Mouse (Mus musculus) MEL (cell line): Measurements from ENCODE around the gene Cdc27. TPM values are rescaled to one million over a fixed set of nuclear protein-coding genes. Genes with fewer than 3 reads are reported as not detected.
"Not testable (repeated sequence)": the region's sequence is repeated elsewhere in the genome, so short reads cannot be mapped to it uniquely, and the experiment has no call there.

Source experiments
- DNase-seq: peaks from one replicate; pipeline ENCODE4 v3.0.0; 2011; ENCODE audit warnings: low read depth, low spot score
- H3K27ac ChIP-seq: 2 replicates; pipeline ENCODE4 v1.5.1; 2012; ENCODE audit warnings: low read depth, mild to moderate bottlenecking, control low read depth, low read length, moderate library complexity; ENCODE audit not compliant: control insufficient read depth
- H3K27me3 ChIP-seq, 2 experiments: fragments of 150-350 bp in 1 of 2; sonication (generic) in 1 of 2; 2 replicates each; pipeline ENCODE4 v1.6.1; 2012; ENCODE audit warnings: low read length in 2 of 2, mild to moderate bottlenecking in 2 of 2, improper control_type of control experiment in 1 of 2, moderate library complexity in 1 of 2; ENCODE audit not compliant: insufficient read depth in 2 of 2, control insufficient read depth in 1 of 2
- H3K36me3 ChIP-seq, 2 experiments: 2 replicates each; pipeline ENCODE4 v1.6.1; 2012 to 2014; ENCODE audit warnings: low read length in 2 of 2, improper control_type of control experiment in 1 of 2, inconsistent platforms in 1 of 2, mild to moderate bottlenecking in 1 of 2; ENCODE audit not compliant: insufficient read depth in 2 of 2, control insufficient read depth in 1 of 2
- H3K4me1 ChIP-seq, 2 experiments: fragments of 150-350 bp in 1 of 2; sonication (generic) in 1 of 2; 2 replicates each; pipeline ENCODE4 v1.6.1; 2012; ENCODE audit warnings: low read length in 2 of 2, improper control_type of control experiment in 1 of 2, mild to moderate bottlenecking in 1 of 2; ENCODE audit not compliant: insufficient read depth in 2 of 2, control insufficient read depth in 1 of 2
- H3K4me3 ChIP-seq, 2 experiments: fragments of 150-350 bp in 1 of 2; sonication (generic) in 1 of 2; 2 replicates each; pipeline ENCODE4 v1.5.1; 2012; ENCODE audit warnings: low read depth in 2 of 2, low read length in 2 of 2, mild to moderate bottlenecking in 2 of 2, moderate library complexity in 2 of 2, control low read depth in 1 of 2, improper control_type of control experiment in 1 of 2; ENCODE audit not compliant: control insufficient read depth in 1 of 2, insufficient read depth in 1 of 2
- H3K79me2 ChIP-seq: 2 replicates; pipeline ENCODE4 v1.6.1; 2012; ENCODE audit warnings: mild to moderate bottlenecking, low read length, moderate library complexity; ENCODE audit not compliant: control insufficient read depth, poor library complexity, insufficient read depth
- H3K9ac ChIP-seq: 2 replicates; pipeline ENCODE4 v1.6.1; 2012; ENCODE audit warnings: low read depth, mild to moderate bottlenecking, control low read depth, low read length, moderate library complexity; ENCODE audit not compliant: control insufficient read depth, poor library complexity, severe bottlenecking
- H3K9me3 ChIP-seq: fragments of 150-350 bp; sonication (generic); replicated peaks from 2 replicates; pipeline ENCODE4 v1.6.1; 2012; ENCODE audit warnings: mild to moderate bottlenecking, low read length, improper control_type of control experiment, moderate library complexity; ENCODE audit not compliant: insufficient read depth
- BHLHE40 ChIP-seq: IDR thresholded peaks from 2 replicates; pipeline ENCODE4 v1.6.1; 2012; ENCODE audit warnings: low read depth, mild to moderate bottlenecking, inconsistent platforms, low read length, improper control_type of control experiment, borderline replicate concordance
- CHD2 ChIP-seq: IDR thresholded peaks from 2 replicates; pipeline ENCODE4 v1.6.1; 2011; ENCODE audit warnings: low read length, improper control_type of control experiment
- EP300 ChIP-seq, 2 experiments: IDR thresholded peaks; 2 replicates each; pipeline ENCODE4 v1.6.1; 2011; ENCODE audit warnings: improper control_type of control experiment in 2 of 2, low read length in 2 of 2, low read depth in 1 of 2, mild to moderate bottlenecking in 1 of 2
- ETS1 ChIP-seq: IDR thresholded peaks from 2 replicates; pipeline ENCODE4 v1.6.1; 2012; ENCODE audit warnings: low read depth, mild to moderate bottlenecking, inconsistent platforms, low read length, improper control_type of control experiment, moderate library complexity
- GATA1 ChIP-seq: IDR thresholded peaks from 2 replicates; pipeline ENCODE4 v1.6.1; 2011; ENCODE audit warnings: low read depth, low read length, improper control_type of control experiment
- HCFC1 ChIP-seq: IDR thresholded peaks from 2 replicates; pipeline ENCODE4 v1.6.1; 2012; ENCODE audit warnings: low read depth, mild to moderate bottlenecking, inconsistent platforms, low read length, improper control_type of control experiment, moderate library complexity
- MAFK ChIP-seq: IDR thresholded peaks from 2 replicates; pipeline ENCODE4 v1.6.1; 2011; ENCODE audit warnings: low read depth, mild to moderate bottlenecking, low read length, improper control_type of control experiment, borderline replicate concordance
- MAX ChIP-seq: IDR thresholded peaks from 2 replicates; pipeline ENCODE4 v1.6.1; 2011; ENCODE audit warnings: low read length, improper control_type of control experiment
- MAZ ChIP-seq: IDR thresholded peaks from 2 replicates; pipeline ENCODE4 v1.6.1; 2012; ENCODE audit warnings: low read depth, mild to moderate bottlenecking, inconsistent platforms, low read length, improper control_type of control experiment
- MXI1 ChIP-seq: IDR thresholded peaks from 2 replicates; pipeline ENCODE4 v1.6.1; 2011; ENCODE audit warnings: mild to moderate bottlenecking, low read depth, low read length, improper control_type of control experiment
- MYB ChIP-seq: IDR thresholded peaks from 2 replicates; pipeline ENCODE4 v1.6.1; 2011; ENCODE audit warnings: mild to moderate bottlenecking, low read depth, low read length, improper control_type of control experiment
- MYC ChIP-seq: IDR thresholded peaks from 2 replicates; pipeline ENCODE4 v1.6.1; 2011; ENCODE audit warnings: low read depth, mild to moderate bottlenecking, low read length, improper control_type of control experiment, moderate library complexity
- NRF1 ChIP-seq: IDR thresholded peaks from 2 replicates; pipeline ENCODE4 v1.6.1; 2014; ENCODE audit warnings: low read depth, mild to moderate bottlenecking, inconsistent platforms, low read length, improper control_type of control experiment, moderate library complexity; ENCODE audit not compliant: poor library complexity, insufficient read depth, severe bottlenecking
- RCOR1 ChIP-seq: IDR thresholded peaks from 2 replicates; pipeline ENCODE4 v1.6.1; 2012; ENCODE audit warnings: low read depth, mild to moderate bottlenecking, inconsistent platforms, low read length, improper control_type of control experiment
- SIN3A ChIP-seq: IDR thresholded peaks from 2 replicates; pipeline ENCODE4 v1.6.1; 2012; ENCODE audit warnings: low read length, improper control_type of control experiment, inconsistent platforms
- TAL1 ChIP-seq: IDR thresholded peaks from 2 replicates; pipeline ENCODE4 v1.6.1; 2012; ENCODE audit warnings: mild to moderate bottlenecking, inconsistent platforms, low read length, moderate library complexity, mixed read lengths
- TBP ChIP-seq: IDR thresholded peaks from 2 replicates; pipeline ENCODE4 v1.8.0; 2011; ENCODE audit warnings: low read depth, low read length, improper control_type of control experiment
- TCF12 ChIP-seq: IDR thresholded peaks from 2 replicates; pipeline ENCODE4 v1.6.1; 2014; ENCODE audit warnings: low read depth, mild to moderate bottlenecking, inconsistent platforms, low read length, improper control_type of control experiment, moderate library complexity
- USF1 ChIP-seq: IDR thresholded peaks from 2 replicates; pipeline ENCODE4 v1.6.1; 2014; ENCODE audit warnings: low read depth, mild to moderate bottlenecking, inconsistent platforms, low read length, improper control_type of control experiment, moderate library complexity
- ZKSCAN1 ChIP-seq: IDR thresholded peaks from 2 replicates; pipeline ENCODE4 v1.6.1; 2012; ENCODE audit warnings: low read depth, mild to moderate bottlenecking, inconsistent platforms, low read length, improper control_type of control experiment, moderate library complexity
- ZMIZ1 ChIP-seq: IDR thresholded peaks from 2 replicates; pipeline ENCODE4 v1.6.1; 2012; ENCODE audit warnings: low read depth, mild to moderate bottlenecking, inconsistent platforms, low read length, improper control_type of control experiment, moderate library complexity
- ZNF384 ChIP-seq: IDR thresholded peaks from 2 replicates; pipeline ENCODE4 v1.6.1; 2012; ENCODE audit warnings: low read depth, mild to moderate bottlenecking, inconsistent platforms, low read length, improper control_type of control experiment
- polyA plus RNA-seq, 2 experiments: library from polyadenylated mRNA; stranded (reverse) in 1 of 2; unstranded in 1 of 2; fragments of >175 nt in 1 of 2; fragments of >200 nt in 1 of 2; gene quantifications; 2 replicates each; pipeline versions ENCODE4 v1.2.1 to v1.2.4; 2012; ENCODE audit warnings: low replicate concordance in 2 of 2, low read depth in 1 of 2; ENCODE audit not compliant: insufficient read length in 2 of 2, insufficient read depth in 1 of 2, missing spikeins in 1 of 2
- total RNA-seq: library from RNA; depleted of rRNA; stranded (reverse); fragments of 300-350 nt; gene quantifications from 2 replicates; pipeline ENCODE4 v1.2.3, GENCODE M21; 2012

The Cdc27 gene
- total and polyA plus RNA-seq, 3 experiments: 24.4 to 180 (median 30.4) TPM

DNA sequence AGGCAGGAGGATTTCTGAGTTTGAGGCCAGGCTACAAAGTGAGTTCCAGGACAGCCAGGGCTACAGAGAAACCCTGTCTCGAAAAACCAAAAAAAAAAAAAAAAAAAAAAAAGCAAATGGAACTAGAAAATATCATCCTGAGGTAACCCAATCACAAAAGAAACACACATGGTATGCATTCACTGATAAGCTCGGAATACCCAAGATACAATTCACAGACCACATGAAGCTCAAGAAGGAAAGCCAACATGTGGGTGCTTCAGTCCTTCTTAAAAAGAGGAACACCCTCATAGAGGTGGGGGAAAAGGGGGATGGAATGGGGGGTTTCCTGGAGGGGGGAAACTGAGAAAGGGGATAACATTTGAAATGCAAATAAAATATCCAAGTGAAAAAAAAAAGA, 7.1 kb downstream of the Cdc27 start:
- H3K27ac ChIP-seq: peak overlapping the region; percentile 53; the same call in 1 of the 2 replicates
- not testable (repeated sequence) for H3K9me3 ChIP-seq, H3K4me3 ChIP-seq, H3K9ac ChIP-seq, H3K27me3 ChIP-seq
- H3K36me3 ChIP-seq: peaks cover 8 to 68% of the 10 kb centered on the region in 2 experiments
- H3K4me1 ChIP-seq: peaks cover 35 to 50% of the 10 kb centered on the region in 2 experiments
- TF ChIP-seq ZMIZ1 (peak; percentile 63; the same call in 1 of the 2 replicates), MYC (peak; percentile 97), MAX (peak; percentile 85), USF1 (peak; percentile 48; the same call in 1 of the 2 replicates), BHLHE40 (peak; percentile 57; the same call in 1 of the 2 replicates), MXI1 (peak; percentile 94), ETS1 (peak; percentile 92), MAFK (peak; percentile 59; the same call in 1 of the 2 replicates), ZNF384 (peak; percentile 96), TCF12 (peak; percentile 95), CHD2 (peak; percentile 31; the same call in 1 of the 2 replicates), SIN3A (peak; percentile 92), EP300 (IDR thresholded peaks at IDR 0.05; ENCODE audit: low read depth in 1 of 2, low read length in 2 of 2) (peak; percentile 89 to 90), MAZ (peak; percentile 87), ZKSCAN1 (peak; percentile 68; the same call in 1 of the 2 replicates), GATA1 (peak; percentile 94), TAL1 (peak; percentile 74), RCOR1 (peak; percentile 90)
- TF ChIP-seq, all 39 proteins: peak for 18; not testable (repeated sequence) for 21
- peak; percentile 88 for DNase-seq
- H3K79me2 ChIP-seq: peaks cover 67% of the 10 kb centered on the region

DNA sequence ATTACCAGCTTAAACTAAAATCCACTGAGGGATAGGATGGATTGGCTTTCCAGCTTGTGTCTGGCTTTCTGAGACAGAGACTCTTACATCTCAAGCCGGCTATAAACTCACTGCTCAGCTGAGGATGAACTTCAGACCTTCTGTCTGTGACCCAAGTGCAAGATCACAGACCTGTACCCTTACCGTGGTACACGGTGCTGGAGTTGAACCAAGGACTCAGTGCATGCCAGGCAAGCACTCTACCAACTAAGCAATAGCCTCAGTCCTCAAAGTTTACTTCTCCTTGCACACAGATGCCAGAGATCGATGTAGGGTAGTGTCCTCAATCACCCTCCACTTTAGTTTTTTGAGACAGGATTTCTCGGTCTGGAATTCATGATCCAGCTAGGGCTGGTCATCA, 10.6 kb downstream of the Cdc27 start:
- Histone ChIP-seq H3K27me3 (no peaks in the 10 kb centered on the region), H3K9me3 (no peaks in the 10 kb centered on the region), H3K79me2 (peaks cover 50% of the 10 kb centered on the region), H3K27ac (no peak overlapping the region), H3K4me1 (peaks cover 37 to 38% of the 10 kb centered on the region in 2 experiments), H3K9ac (no peak overlapping the region), H3K4me3 (no peak overlapping the region), H3K36me3 (peaks cover 13 to 52% of the 10 kb centered on the region in 2 experiments)
- no peak for DNase-seq
- TF ChIP-seq TBP: no peak
- no peak for TF ChIP-seq SIN3A
- no peak for TF ChIP-seq ZMIZ1
- TF ChIP-seq HCFC1: no peak
- TF ChIP-seq MYB: no peak
- no peak for TF ChIP-seq GATA1
- no peak for TF ChIP-seq NRF1
- no peak for TF ChIP-seq ZKSCAN1
